Mouse (Mus musculus) thymus, adult 2 months (tissue): Measurements from ENCODE around the gene Gm20379.

Source experiments
- CTCF ChIP-seq: fragments of 200-500 bp; IDR thresholded peaks from 2 replicates; pipeline ENCODE4 v1.5.1; 2012; ENCODE audit warnings: mild to moderate bottlenecking, control low read depth, low read length, moderate library complexity, borderline replicate concordance; ENCODE audit not compliant: control insufficient read depth, poor library complexity, insufficient read depth; ENCODE audit errors: extremely low read depth
- POLR2A ChIP-seq: fragments of 200-500 bp; IDR thresholded peaks from 2 replicates; pipeline ENCODE4 v1.6.1; 2012; ENCODE audit warnings: mild to moderate bottlenecking, low read length, control low read depth, moderate library complexity; ENCODE audit not compliant: control insufficient read depth, poor library complexity, insufficient read depth; ENCODE audit errors: extremely low read depth

- TF ChIP-seq CTCF (no peak), POLR2A (no peak)
Observed at GRCm38 (mm10) chr13:92355272-92355643, 49.5 kb downstream of the Gm20379 start.
